Mouse (Mus musculus) kidney, embryonic 16.5 days (tissue): ENCODE measurements around the gene Amigo1. TPM values are rescaled to one million over a fixed set of nuclear protein-coding genes. Genes with fewer than 3 reads are reported as not detected.

Experiments used
- ATAC-seq: fragments of 200-750 bp; cut with Nextera tagmentation; 2 replicates; pipeline ENCODE4 v1.8.0; 2017; ENCODE audit warnings: moderate TSS enrichment; ENCODE audit not compliant: low FRiP score, low TSS enrichment
- H3K27ac ChIP-seq: fragments of 300-500 bp; sonication (generic); 2 replicates; pipeline ENCODE4 v1.5.1; 2014; ENCODE audit warnings: low read length
- H3K27me3 ChIP-seq: fragments of 300-500 bp; sonication (generic); 2 replicates; pipeline ENCODE4 v1.6.1; 2014; ENCODE audit warnings: low read length, control low read depth, mixed read lengths; ENCODE audit not compliant: insufficient read depth
- H3K36me3 ChIP-seq: fragments of 300-500 bp; sonication (generic); 2 replicates; pipeline ENCODE4 v1.6.1; 2014; ENCODE audit warnings: low read length, control low read depth, mixed read lengths; ENCODE audit not compliant: insufficient read depth
- H3K4me1 ChIP-seq: fragments of 300-500 bp; sonication (generic); 2 replicates; pipeline ENCODE4 v1.6.1; 2014; ENCODE audit warnings: low read length, control low read depth, mixed read lengths; ENCODE audit not compliant: insufficient read depth
- H3K4me2 ChIP-seq: fragments of 300-500 bp; sonication (generic); replicated peaks from 2 replicates; pipeline ENCODE4 v1.6.1; 2014; ENCODE audit warnings: low read depth, low read length
- H3K4me3 ChIP-seq: fragments of 300-500 bp; sonication (generic); 2 replicates; pipeline ENCODE4 v1.5.1; 2014; ENCODE audit warnings: mild to moderate bottlenecking, low read length
- H3K9ac ChIP-seq: fragments of 300-500 bp; sonication (generic); replicated peaks from 2 replicates; pipeline ENCODE4 v1.6.1; 2014; ENCODE audit warnings: low read length
- H3K9me3 ChIP-seq: fragments of 300-500 bp; sonication (generic); 2 replicates; pipeline ENCODE4 v1.6.1; 2016; ENCODE audit warnings: low read length, control low read depth
- WGBS: fragments of 180-500 bp; shearing (Covaris S2); extraction: QIAGEN DNeasy Blood & Tissue Kit; methylation state at CpG from one replicate; pipeline ENCODE4 v1.1.7; 2014; 5-methylcytosine and 5-hydroxymethylcytosine counted together
- polyA plus RNA-seq: library from polyadenylated mRNA; unstranded; fragments of >200 nt; fragmentation: Nextera tagmentation; extraction: Ambion mirVana; gene quantifications from 2 replicates; pipeline ENCODE4 v1.2.1, GENCODE M21; 2015

The Amigo1 gene
- 5.4 and 5.8 TPM in 2 replicates for polyA plus RNA-seq

GRCm38 (mm10) chr3:108186098-108187047, at the start of gene Amigo1:
Gene Amigo1, plus strand, starts transcription at chr3:108186335.
- 1% methylated on average over 68 of the region's 100 CpGs for WGBS
- peak within 1 kb of the TSS; percentile 73 for H3K4me3 ChIP-seq
- H3K27ac ChIP-seq, result 0 out of 2 replicates have a peak within 1 kb of the TSS, but pooled peaks have one; percentile 10
- peak; percentile 80 for ATAC-seq
- peaks cover 14% of the 10 kb centered on the region for H3K4me1 ChIP-seq
- H3K9ac ChIP-seq, result peak within 1 kb of the TSS; percentile 82
- H3K4me2 ChIP-seq, result peak within 1 kb of the TSS; percentile 93
- no peaks in the 10 kb centered on the region for H3K36me3 ChIP-seq
- peaks cover 5% of the 10 kb centered on the region; the same call in 1 of the 2 replicates for H3K27me3 ChIP-seq
- H3K9me3 ChIP-seq, result no peaks in the 10 kb centered on the region

GRCm38 (mm10) chr3:108139113-108139512, 47.0 kb upstream of the Amigo1 start:
- no peak overlapping the region for H3K4me2 ChIP-seq
- H3K36me3 ChIP-seq, result peaks cover 12% of the 10 kb centered on the region; the same call in 1 of the 2 replicates
- H3K9ac ChIP-seq, result no peak overlapping the region
- H3K27ac ChIP-seq, result no peak overlapping the region
- no peaks in the 10 kb centered on the region for H3K27me3 ChIP-seq
- 0 out of 2 replicates have a peak, but pooled peaks cover 4% of the 10 kb centered on the region for H3K4me1 ChIP-seq
- H3K9me3 ChIP-seq, result no peaks in the 10 kb centered on the region
- ATAC-seq, result no peak
- H3K4me3 ChIP-seq, result no peak overlapping the region
- WGBS, result 81% methylated on average over 1 of the region's 1 CpGs

DNA sequence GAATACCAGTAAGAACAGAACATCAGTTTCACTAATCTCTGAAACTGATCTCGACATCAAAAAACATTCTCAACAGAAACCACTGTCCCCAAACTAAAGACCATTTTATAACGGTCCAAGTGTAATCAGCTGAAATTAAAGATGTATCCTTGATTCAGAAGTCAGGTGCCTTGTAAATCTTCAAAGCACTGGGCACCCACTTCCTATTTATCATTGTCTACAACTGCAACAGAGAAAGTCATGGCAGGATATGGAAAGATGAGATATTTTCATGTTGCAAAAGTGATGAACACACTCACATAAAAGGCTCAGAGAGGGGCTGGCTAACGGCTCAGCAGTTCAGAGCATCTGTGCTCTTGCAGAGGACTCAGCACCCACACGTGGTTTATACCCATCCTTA, 45.3 kb upstream of the Amigo1 start:
- H3K9ac ChIP-seq, result no peak overlapping the region
- no peaks in the 10 kb centered on the region for H3K27me3 ChIP-seq
- no peak overlapping the region for H3K27ac ChIP-seq
- H3K4me1 ChIP-seq, result peaks cover 14% of the 10 kb centered on the region
- peaks cover 12% of the 10 kb centered on the region; the same call in 1 of the 2 replicates for H3K36me3 ChIP-seq
- H3K4me3 ChIP-seq, result no peak overlapping the region
- H3K4me2 ChIP-seq, result no peak overlapping the region
- ATAC-seq, result no peak
- no peaks in the 10 kb centered on the region for H3K9me3 ChIP-seq
- WGBS, result 76% methylated on average over 4 of the region's 4 CpGs

DNA sequence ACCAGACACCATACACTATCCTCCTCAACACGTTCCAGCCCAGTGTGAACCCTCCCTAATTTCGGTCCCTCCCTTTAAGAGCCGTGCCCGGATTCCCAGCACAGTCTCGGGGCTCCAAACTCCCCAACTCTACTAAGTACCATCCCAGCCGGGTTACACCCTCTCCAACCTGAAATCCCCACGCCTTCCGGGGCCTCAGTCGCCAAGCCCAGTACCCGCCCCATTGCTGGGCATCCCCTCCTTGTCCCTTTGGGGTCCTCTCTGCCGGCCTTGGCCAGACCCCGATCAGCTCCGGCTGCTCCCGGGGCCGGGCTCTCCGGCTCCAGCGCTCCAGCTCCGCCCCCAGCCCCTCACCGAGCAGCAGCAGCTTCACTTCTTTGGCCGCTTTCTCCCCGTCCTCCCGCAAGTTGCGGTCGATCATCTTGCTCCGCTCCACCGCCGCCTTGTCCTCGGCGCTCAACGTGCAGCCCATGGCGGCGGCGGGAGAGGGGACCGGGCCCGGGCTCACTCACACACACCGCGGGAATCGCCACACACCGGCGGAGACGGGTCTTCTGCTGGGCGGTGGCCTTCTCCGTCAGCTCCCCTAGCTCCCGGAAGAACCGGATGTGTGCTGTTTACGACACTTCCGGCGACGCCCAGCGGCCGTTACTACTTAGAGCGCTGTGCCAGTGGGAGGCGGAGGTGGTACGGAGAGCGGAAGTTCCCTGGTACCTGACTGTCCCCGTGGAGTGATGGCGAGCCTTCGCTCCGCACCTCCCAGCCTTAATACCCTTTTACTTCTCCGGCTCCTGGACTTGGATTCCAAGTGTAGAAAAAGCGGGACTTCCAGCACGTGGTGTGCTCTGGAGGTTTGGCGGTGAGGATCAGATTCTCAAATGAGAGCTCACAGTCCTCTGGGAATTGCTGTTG, 40.3 kb upstream of the Amigo1 start, which contains the start of gene Gnai3:
Gene Gnai3 (minus strand): TSS at position 613 of the 912 bp plus-strand sequence.
- Histone ChIP-seq H3K4me2 (peak within 1 kb of the TSS; percentile 91), H3K4me1 (peaks cover 27% of the 10 kb centered on the region), H3K9me3 (no peaks in the 10 kb centered on the region), H3K9ac (peak within 1 kb of the TSS; percentile 88), H3K36me3 (no peaks in the 10 kb centered on the region), H3K27me3 (no peaks in the 10 kb centered on the region), H3K4me3 (peak within 1 kb of the TSS; percentile 85), H3K27ac (peak within 1 kb of the TSS; percentile 93)
- 0% methylated on average over 62 of the region's 63 CpGs for WGBS
- peak; percentile 93 for ATAC-seq

DNA sequence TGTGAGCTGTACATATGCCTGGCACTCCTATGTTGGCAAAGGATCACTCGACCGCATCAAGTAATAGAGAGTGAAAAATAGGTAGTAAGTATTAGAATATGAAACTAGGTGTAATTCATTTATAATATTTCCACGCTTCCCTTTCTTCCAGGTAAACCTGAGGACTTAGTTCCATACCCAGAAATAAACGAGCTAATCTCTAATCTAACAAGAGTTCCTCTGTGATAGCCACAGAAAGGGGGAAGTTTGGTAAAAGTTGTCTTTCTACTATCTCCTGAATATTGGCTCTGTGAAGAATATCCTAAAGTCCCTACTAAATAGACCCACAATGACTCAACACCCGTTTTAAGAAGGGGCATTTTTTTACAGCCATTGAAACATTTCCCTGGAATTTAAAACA, 39.5 kb upstream of the Amigo1 start:
- Histone ChIP-seq H3K27ac (peak overlapping the region; percentile 93), H3K27me3 (no peaks in the 10 kb centered on the region), H3K9me3 (no peaks in the 10 kb centered on the region), H3K4me1 (peaks cover 27% of the 10 kb centered on the region), H3K36me3 (no peaks in the 10 kb centered on the region), H3K9ac (peak overlapping the region; percentile 88), H3K4me2 (peak overlapping the region; percentile 91), H3K4me3 (peak overlapping the region; percentile 85)
- WGBS, result 63% methylated on average over 5 of the region's 5 CpGs
- ATAC-seq, result no peak

- H3K9ac ChIP-seq, result no peak overlapping the region
- H3K27ac ChIP-seq, result 0 out of 2 replicates have a peak overlapping the region, but pooled peaks have one; percentile 16
- H3K36me3 ChIP-seq, result no peaks in the 10 kb centered on the region
- peak; percentile 58; the same call in 1 of the 2 replicates for ATAC-seq
- H3K9me3 ChIP-seq, result no peaks in the 10 kb centered on the region
- 61% methylated on average over 11 of the region's 11 CpGs for WGBS
- peak overlapping the region; percentile 9; the same call in 1 of the 2 replicates for H3K4me2 ChIP-seq
- H3K27me3 ChIP-seq, result no peaks in the 10 kb centered on the region
- peaks cover 27% of the 10 kb centered on the region for H3K4me1 ChIP-seq
- H3K4me3 ChIP-seq, result no peak overlapping the region
Observed at GRCm38 (mm10) chr3:108147386-108148235, 38.5 kb upstream of the Amigo1 start.

DNA sequence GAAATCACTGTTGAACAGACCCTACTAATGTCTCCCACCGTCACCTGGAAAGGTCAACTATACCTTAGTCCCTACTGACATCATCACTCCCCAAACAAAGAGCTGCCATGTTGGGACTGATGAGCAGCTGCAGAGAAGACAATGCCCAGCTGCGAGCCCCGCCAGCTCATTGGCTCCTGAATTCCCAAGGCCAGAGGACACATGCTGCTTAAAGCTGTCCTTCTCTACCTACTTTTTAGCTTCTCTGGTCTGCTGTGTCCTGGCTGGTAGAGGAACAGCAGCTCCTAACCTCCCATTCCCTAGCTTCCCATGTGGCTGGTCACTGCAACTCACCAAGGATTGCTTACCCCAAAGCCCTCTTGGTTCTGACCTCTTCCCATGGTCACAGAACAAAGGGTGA, 33.8 kb upstream of the Amigo1 start:
- no peaks in the 10 kb centered on the region for H3K9me3 ChIP-seq
- no peak for ATAC-seq
- no peak overlapping the region for H3K4me2 ChIP-seq
- no peak overlapping the region for H3K27ac ChIP-seq
- H3K36me3 ChIP-seq, result no peaks in the 10 kb centered on the region
- no peak overlapping the region for H3K4me3 ChIP-seq
- H3K4me1 ChIP-seq, result peaks cover 4% of the 10 kb centered on the region; the same call in 1 of the 2 replicates
- H3K27me3 ChIP-seq, result no peaks in the 10 kb centered on the region
- no peak overlapping the region for H3K9ac ChIP-seq
- 91% methylated on average over 3 of the region's 3 CpGs for WGBS

DNA sequence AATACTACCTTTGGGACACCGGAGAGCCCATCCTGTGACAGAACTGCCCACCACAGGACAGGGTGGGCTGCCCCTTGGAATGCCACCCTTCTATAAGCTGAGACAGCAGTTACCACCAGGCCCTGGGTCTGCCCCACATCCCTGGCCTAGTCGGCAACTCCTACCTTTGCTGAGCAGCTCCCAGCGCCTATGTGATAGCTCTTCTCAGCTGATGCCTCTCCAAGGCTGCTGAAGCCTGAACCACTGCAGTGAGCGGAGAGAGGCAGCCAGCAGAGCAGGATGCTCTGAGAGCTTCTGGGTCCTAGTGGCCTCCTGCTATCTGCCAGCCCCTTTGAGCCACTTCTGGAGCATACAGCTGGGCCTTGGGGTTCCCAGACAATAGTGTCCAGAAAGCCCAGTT, 31.5 kb upstream of the Amigo1 start, which contains the start of gene Gpr61:
Gene Gpr61 (minus strand): TSS at position 227 of the 400 bp plus-strand sequence.
- H3K36me3 ChIP-seq, result no peaks in the 10 kb centered on the region
- peak; percentile 28; the same call in 1 of the 2 replicates for ATAC-seq
- H3K27me3 ChIP-seq, result no peaks in the 10 kb centered on the region
- H3K4me1 ChIP-seq, result no peaks in the 10 kb centered on the region
- 41% methylated on average over 4 of the region's 4 CpGs for WGBS
- H3K4me3 ChIP-seq, result no peak within 1 kb of the TSS
- H3K27ac ChIP-seq, result no peak within 1 kb of the TSS
- no peak within 1 kb of the TSS for H3K4me2 ChIP-seq
- H3K9ac ChIP-seq, result no peak within 1 kb of the TSS
- no peaks in the 10 kb centered on the region for H3K9me3 ChIP-seq
